Mouse (Mus musculus): ENCODE measurements around the gene Ifitm3. TPM values are rescaled to one million over a fixed set of nuclear protein-coding genes. Genes with fewer than 3 reads are reported as not detected.

Ifitm3 gene
- 39.7 TPM for polyA plus RNA-seq (2015; fragmentation: Illumina TruSeq; extraction: RNeasy Lipid Tissue Mini Kit (QIAGEN cat#74804); ENCODE audit: low read depth, low replicate concordance)

DNA sequence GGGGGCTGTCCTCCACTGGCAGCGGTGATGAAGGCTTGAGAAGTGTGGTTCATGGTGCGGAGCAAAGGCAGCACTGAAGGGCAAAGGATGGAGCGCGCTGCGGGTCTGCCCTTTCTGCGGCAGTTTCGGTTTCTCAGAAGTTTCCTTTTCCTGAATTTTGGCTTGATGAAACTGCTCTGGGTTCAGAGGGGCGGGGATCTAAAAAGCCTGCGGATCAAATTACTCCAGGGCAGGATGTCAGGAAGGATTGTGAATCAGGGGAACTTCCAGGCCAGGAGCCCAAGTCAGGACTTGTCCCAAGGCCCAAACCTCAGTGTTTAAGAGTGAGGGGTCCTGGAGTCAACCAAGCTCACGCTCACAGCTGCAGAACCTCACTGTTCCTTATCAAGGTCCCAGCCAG lies at the start of gene Ifitm3:
Ifitm3 (minus strand) TSS at position 178 of the 400 bp plus-strand sequence.

DNA sequence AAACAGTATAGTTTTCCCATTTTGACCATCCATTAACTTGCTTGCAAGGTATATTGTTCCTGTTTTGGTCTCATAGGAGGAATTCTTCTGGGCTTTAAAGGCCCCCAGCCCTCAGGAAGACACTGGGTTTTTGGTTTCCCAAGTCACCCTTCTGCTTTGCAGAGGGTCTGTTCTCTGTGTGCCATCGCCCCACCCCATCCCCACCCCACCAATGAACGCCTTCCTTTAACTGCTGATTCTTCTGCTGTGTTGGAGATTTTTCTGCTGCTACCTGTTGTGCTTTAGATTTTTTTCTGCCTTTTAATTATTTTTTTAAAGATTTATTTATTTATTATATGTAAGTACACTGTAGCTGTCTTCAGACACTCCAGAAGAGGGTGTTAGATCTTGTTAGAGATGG lies 18.3 kb upstream of the Ifitm3 start, which contains the start of gene Gm17387:
Gm17387 (plus strand) TSS at position 301 of the 400 bp plus-strand sequence.

DNA sequence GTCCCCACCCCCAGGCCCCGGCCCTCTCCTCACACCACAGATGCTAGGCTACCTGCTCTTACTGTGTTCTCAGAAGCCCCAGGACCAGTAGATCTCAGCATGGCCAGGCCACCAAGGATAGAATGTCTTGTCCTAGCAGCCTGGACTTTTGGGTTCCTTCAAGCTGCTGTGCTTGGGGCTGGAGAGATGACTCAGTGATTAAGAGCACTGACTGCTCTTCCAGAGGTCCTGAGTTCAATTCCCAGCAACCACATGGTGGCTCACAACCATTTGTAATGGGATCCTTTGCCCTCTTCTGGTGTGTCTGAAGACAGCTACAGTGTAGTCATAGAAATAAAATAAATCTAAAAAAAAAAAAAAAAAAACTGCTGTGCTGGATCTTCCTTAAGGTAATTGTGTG lies 7.3 kb upstream of the Ifitm3 start, which contains the start of gene Ifitm6:
Ifitm6 (minus strand) TSS at position 101 of the 400 bp plus-strand sequence.

DNA sequence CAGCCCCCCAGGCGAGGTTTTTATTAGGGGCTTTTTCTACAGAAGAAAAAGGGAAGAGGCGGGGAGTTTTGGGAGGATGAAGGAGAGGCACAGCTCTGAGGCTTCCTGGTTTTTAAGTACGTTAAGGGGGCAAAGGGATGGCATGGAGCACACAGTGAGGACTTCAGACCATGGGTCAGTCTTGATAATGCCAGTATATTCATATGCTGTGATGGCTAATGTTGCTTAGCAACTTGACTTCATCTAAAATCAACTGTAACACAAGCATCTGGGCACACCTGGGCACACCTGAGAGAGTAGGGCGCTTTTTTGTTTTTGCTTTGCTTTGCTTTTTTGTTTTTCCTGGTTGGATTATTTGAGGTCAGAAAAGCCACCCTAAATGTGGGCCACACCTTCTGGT lies 43.6 kb downstream of the Ifitm3 start, which contains the start of gene Ifitm1:
Ifitm1 (plus strand) TSS at position 301 of the 400 bp plus-strand sequence.

Other genes with a start within 250 kb of the Ifitm3 start
- gene Cyp2e1, start 247.0 kb downstream of the Ifitm3 start, polyA plus RNA-seq (2015; fragmentation: Illumina TruSeq; extraction: RNeasy Lipid Tissue Mini Kit (QIAGEN cat#74804); ENCODE audit: low read depth, low replicate concordance) = 0.73 TPM
- 0.52 TPM for gene Syce1, start 222.9 kb downstream of the Ifitm3 start, polyA plus RNA-seq (2015; fragmentation: Illumina TruSeq; extraction: RNeasy Lipid Tissue Mini Kit (QIAGEN cat#74804); ENCODE audit: low read depth, low replicate concordance)
- gene Zfp941, start 188.6 kb downstream of the Ifitm3 start, polyA plus RNA-seq (2015; fragmentation: Illumina TruSeq; extraction: RNeasy Lipid Tissue Mini Kit (QIAGEN cat#74804); ENCODE audit: low read depth, low replicate concordance) = 21.9 TPM
- gene Urah, start 175.8 kb downstream of the Ifitm3 start, polyA plus RNA-seq (2015; fragmentation: Illumina TruSeq; extraction: RNeasy Lipid Tissue Mini Kit (QIAGEN cat#74804); ENCODE audit: low read depth, low replicate concordance) = 1.6 TPM
- not detected for gene Scgb1c1, start 165.2 kb downstream of the Ifitm3 start, polyA plus RNA-seq (2015; fragmentation: Illumina TruSeq; extraction: RNeasy Lipid Tissue Mini Kit (QIAGEN cat#74804); ENCODE audit: low read depth, low replicate concordance)
- gene Odf3, start 163.0 kb downstream of the Ifitm3 start, polyA plus RNA-seq (2015; fragmentation: Illumina TruSeq; extraction: RNeasy Lipid Tissue Mini Kit (QIAGEN cat#74804); ENCODE audit: low read depth, low replicate concordance) = 0.28 TPM
- not detected for gene Gm45785, start 154.4 kb downstream of the Ifitm3 start, polyA plus RNA-seq (2015; fragmentation: Illumina TruSeq; extraction: RNeasy Lipid Tissue Mini Kit (QIAGEN cat#74804); ENCODE audit: low read depth, low replicate concordance)
- 66.6 TPM for gene Ric8a, start 153.8 kb downstream of the Ifitm3 start, polyA plus RNA-seq (2015; fragmentation: Illumina TruSeq; extraction: RNeasy Lipid Tissue Mini Kit (QIAGEN cat#74804); ENCODE audit: low read depth, low replicate concordance)
- gene Bet1l, start 153.2 kb downstream of the Ifitm3 start, polyA plus RNA-seq (2015; fragmentation: Illumina TruSeq; extraction: RNeasy Lipid Tissue Mini Kit (QIAGEN cat#74804); ENCODE audit: low read depth, low replicate concordance) = 34.2 TPM
- 133 TPM for gene Psmd13, start 128.8 kb downstream of the Ifitm3 start, polyA plus RNA-seq (2015; fragmentation: Illumina TruSeq; extraction: RNeasy Lipid Tissue Mini Kit (QIAGEN cat#74804); ENCODE audit: low read depth, low replicate concordance)
- 133 TPM for gene Sirt3, start 128.5 kb downstream of the Ifitm3 start, polyA plus RNA-seq (2015; fragmentation: Illumina TruSeq; extraction: RNeasy Lipid Tissue Mini Kit (QIAGEN cat#74804); ENCODE audit: low read depth, low replicate concordance)
- 4.6 TPM for gene Cox8b, start 110.3 kb downstream of the Ifitm3 start, polyA plus RNA-seq (2015; fragmentation: Illumina TruSeq; extraction: RNeasy Lipid Tissue Mini Kit (QIAGEN cat#74804); ENCODE audit: low read depth, low replicate concordance)
- gene Nlrp6, start 89.9 kb downstream of the Ifitm3 start, polyA plus RNA-seq (2015; fragmentation: Illumina TruSeq; extraction: RNeasy Lipid Tissue Mini Kit (QIAGEN cat#74804); ENCODE audit: low read depth, low replicate concordance) = 0.34 TPM
- gene Pgghg, start 69.4 kb downstream of the Ifitm3 start, polyA plus RNA-seq (2015; fragmentation: Illumina TruSeq; extraction: RNeasy Lipid Tissue Mini Kit (QIAGEN cat#74804); ENCODE audit: low read depth, low replicate concordance) = 4.3 TPM
- not detected for gene Ifitm5, start 60.5 kb downstream of the Ifitm3 start, polyA plus RNA-seq (2015; fragmentation: Illumina TruSeq; extraction: RNeasy Lipid Tissue Mini Kit (QIAGEN cat#74804); ENCODE audit: low read depth, low replicate concordance)
- not detected for gene Gm45717, start 54.8 kb downstream of the Ifitm3 start, polyA plus RNA-seq (2015; fragmentation: Illumina TruSeq; extraction: RNeasy Lipid Tissue Mini Kit (QIAGEN cat#74804); ENCODE audit: low read depth, low replicate concordance)
- 31.6 TPM for gene Ifitm2, start 54.8 kb downstream of the Ifitm3 start, polyA plus RNA-seq (2015; fragmentation: Illumina TruSeq; extraction: RNeasy Lipid Tissue Mini Kit (QIAGEN cat#74804); ENCODE audit: low read depth, low replicate concordance)
- 8.0 TPM for gene Ifitm1, start 43.5 kb downstream of the Ifitm3 start, polyA plus RNA-seq (2015; fragmentation: Illumina TruSeq; extraction: RNeasy Lipid Tissue Mini Kit (QIAGEN cat#74804); ENCODE audit: low read depth, low replicate concordance)
- 1.1 TPM for gene Ifitm6, start 7.2 kb upstream of the Ifitm3 start, polyA plus RNA-seq (2015; fragmentation: Illumina TruSeq; extraction: RNeasy Lipid Tissue Mini Kit (QIAGEN cat#74804); ENCODE audit: low read depth, low replicate concordance)
- gene Gm17387, start 18.4 kb upstream of the Ifitm3 start, polyA plus RNA-seq (2015; fragmentation: Illumina TruSeq; extraction: RNeasy Lipid Tissue Mini Kit (QIAGEN cat#74804); ENCODE audit: low read depth, low replicate concordance) = not detected
- gene B4galnt4, start 50.3 kb upstream of the Ifitm3 start, polyA plus RNA-seq (2015; fragmentation: Illumina TruSeq; extraction: RNeasy Lipid Tissue Mini Kit (QIAGEN cat#74804); ENCODE audit: low read depth, low replicate concordance) = 44.9 TPM
- not detected for gene Pkp3, start 67.4 kb upstream of the Ifitm3 start, polyA plus RNA-seq (2015; fragmentation: Illumina TruSeq; extraction: RNeasy Lipid Tissue Mini Kit (QIAGEN cat#74804); ENCODE audit: low read depth, low replicate concordance)
- 2.7 TPM for gene Sigirr, start 89.8 kb upstream of the Ifitm3 start, polyA plus RNA-seq (2015; fragmentation: Illumina TruSeq; extraction: RNeasy Lipid Tissue Mini Kit (QIAGEN cat#74804); ENCODE audit: low read depth, low replicate concordance)
- not detected for gene Ano9, start 107.0 kb upstream of the Ifitm3 start, polyA plus RNA-seq (2015; fragmentation: Illumina TruSeq; extraction: RNeasy Lipid Tissue Mini Kit (QIAGEN cat#74804); ENCODE audit: low read depth, low replicate concordance)
- 59.5 TPM for gene Ptdss2, start 111.6 kb upstream of the Ifitm3 start, polyA plus RNA-seq (2015; fragmentation: Illumina TruSeq; extraction: RNeasy Lipid Tissue Mini Kit (QIAGEN cat#74804); ENCODE audit: low read depth, low replicate concordance)
- 53.6 TPM for gene Rnh1, start 162.1 kb upstream of the Ifitm3 start, polyA plus RNA-seq (2015; fragmentation: Illumina TruSeq; extraction: RNeasy Lipid Tissue Mini Kit (QIAGEN cat#74804); ENCODE audit: low read depth, low replicate concordance)
- 235 TPM for gene Hras, start 183.2 kb upstream of the Ifitm3 start, polyA plus RNA-seq (2015; fragmentation: Illumina TruSeq; extraction: RNeasy Lipid Tissue Mini Kit (QIAGEN cat#74804); ENCODE audit: low read depth, low replicate concordance)
- gene Lrrc56, start 183.4 kb upstream of the Ifitm3 start, polyA plus RNA-seq (2015; fragmentation: Illumina TruSeq; extraction: RNeasy Lipid Tissue Mini Kit (QIAGEN cat#74804); ENCODE audit: low read depth, low replicate concordance) = 3.7 TPM
- not detected for gene Lmntd2, start 203.3 kb upstream of the Ifitm3 start, polyA plus RNA-seq (2015; fragmentation: Illumina TruSeq; extraction: RNeasy Lipid Tissue Mini Kit (QIAGEN cat#74804); ENCODE audit: low read depth, low replicate concordance)
- 2.9 TPM for gene Rassf7, start 205.1 kb upstream of the Ifitm3 start, polyA plus RNA-seq (2015; fragmentation: Illumina TruSeq; extraction: RNeasy Lipid Tissue Mini Kit (QIAGEN cat#74804); ENCODE audit: low read depth, low replicate concordance)
- 41.3 TPM for gene Phrf1, start 218.0 kb upstream of the Ifitm3 start, polyA plus RNA-seq (2015; fragmentation: Illumina TruSeq; extraction: RNeasy Lipid Tissue Mini Kit (QIAGEN cat#74804); ENCODE audit: low read depth, low replicate concordance)

All from brain, adult 10 weeks (tissue).